Mouse (Mus musculus) small intestine, adult 2 months (tissue): ENCODE measurements around the gene Actl10.

Experiments used
- CTCF ChIP-seq: fragments of 200-500 bp; IDR thresholded peaks from 2 replicates; pipeline ENCODE4 v1.5.1; 2012; ENCODE audit warnings: low read depth, mild to moderate bottlenecking, control low read depth, inconsistent platforms, low read length, moderate library complexity, mixed read lengths; ENCODE audit not compliant: insufficient replicate concordance, insufficient read length; ENCODE audit errors: extremely low read depth
- POLR2A ChIP-seq: fragments of 200-500 bp; IDR thresholded peaks from 2 replicates; pipeline ENCODE4 v1.6.1; 2012; ENCODE audit warnings: low read depth, mild to moderate bottlenecking, control low read depth, inconsistent platforms, low read length, moderate library complexity

DNA sequence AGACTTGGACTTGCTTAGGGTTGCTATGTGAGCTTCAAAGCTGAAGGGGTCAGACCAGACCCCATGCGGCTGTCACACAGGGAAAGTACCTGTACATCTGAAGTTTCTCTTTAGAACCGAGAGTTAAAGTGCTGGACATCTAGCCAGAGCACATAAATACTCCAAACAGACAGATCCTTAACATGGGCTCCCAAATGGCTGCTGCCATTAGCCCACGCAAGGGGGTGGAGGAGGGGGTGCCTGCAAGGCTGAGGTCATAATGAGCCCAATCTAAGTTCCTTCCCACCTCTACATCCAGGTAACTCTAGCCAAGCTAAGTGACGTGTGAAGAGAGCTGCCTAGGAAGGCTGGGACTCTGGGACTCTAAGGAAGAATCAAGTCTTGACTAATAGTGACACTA, at the start of gene Actl10:
- TF ChIP-seq CTCF (no peak), POLR2A (no peak)
